Mouse (Mus musculus) embryonic fibroblast, embryonic 13.5 days (primary cell): ENCODE results near the gene Tmem88.

ENCODE experiments used
- CTCF ChIP-seq: IDR thresholded peaks from 2 replicates; pipeline ENCODE4 v1.5.1; 2011; ENCODE audit warnings: mild to moderate bottlenecking, control low read depth, low read length, moderate library complexity, borderline replicate concordance; ENCODE audit not compliant: insufficient read depth
- POLR2A ChIP-seq: IDR thresholded peaks from 2 replicates; pipeline ENCODE4 v1.6.1; 2011; ENCODE audit warnings: low read depth, mild to moderate bottlenecking, control low read depth, low read length, moderate library complexity

DNA sequence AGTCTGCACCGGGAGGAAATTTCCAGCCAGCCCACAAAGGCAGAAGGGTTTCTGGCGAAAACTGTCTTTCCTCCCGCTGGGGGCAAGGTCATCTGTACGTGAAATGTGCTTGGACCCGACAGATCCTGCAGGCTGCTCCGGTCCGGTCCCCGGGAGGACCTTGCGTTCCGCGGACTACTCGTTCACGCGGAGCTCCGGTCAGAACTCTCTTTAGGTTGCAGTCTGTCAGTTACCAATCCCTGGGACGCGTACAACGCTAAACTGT, 11.9 kb upstream of the Tmem88 start:
- TF ChIP-seq POLR2A (no peak), CTCF (no peak)
